Mouse (Mus musculus): ENCODE measurements at regions not wholly inside any gene's neighbourhood (a gene's known extent, or its start where the extent isn't known, plus 50 kb on each side); places are given as distances from the start of the nearest gene placed in this dataset.

DNA sequence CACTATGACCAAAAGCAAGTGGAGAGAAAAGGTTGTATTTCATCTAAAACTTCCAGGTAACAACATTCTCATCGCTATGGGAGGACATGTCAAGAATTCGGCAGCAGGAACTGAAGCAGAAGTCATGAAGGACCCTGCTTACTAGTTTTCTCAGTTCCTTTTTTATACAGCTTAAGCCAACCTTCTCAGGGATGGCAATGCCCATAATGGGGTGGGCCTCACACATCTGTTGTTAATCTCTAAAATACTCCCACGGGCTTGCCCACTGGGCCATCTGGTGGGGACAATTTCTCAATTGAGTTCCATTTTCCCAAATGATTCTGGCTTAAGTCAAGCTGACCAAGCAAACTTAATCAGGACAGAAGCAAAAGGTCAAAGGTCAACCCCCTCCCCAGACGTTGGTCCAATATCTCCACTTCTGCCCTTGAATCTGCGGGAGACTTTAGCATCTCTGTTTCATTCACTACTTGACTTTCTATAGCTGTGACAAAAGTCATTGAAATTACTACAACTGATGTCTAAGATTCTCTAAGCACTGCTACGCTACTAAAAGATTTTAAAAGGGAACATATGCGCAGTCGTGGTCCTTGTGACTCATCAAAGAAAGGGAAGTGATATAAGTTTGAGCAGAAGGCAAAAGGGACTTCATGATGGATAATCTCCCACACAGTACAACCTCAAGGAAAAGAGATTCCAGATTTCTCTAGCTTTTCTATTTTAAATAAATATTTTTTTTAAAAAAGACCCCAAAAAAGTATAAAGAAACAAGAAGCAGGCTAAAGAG, 73.4 kb upstream of the Nphp3 start:
- TF ChIP-seq POLR2A (IDR thresholded peaks at IDR 0.05; ENCODE audit: borderline replicate concordance, low read depth, low read length) (no peak), CTCF (IDR thresholded peaks at IDR 0.05; ENCODE audit: low read depth, low read length) (no peak)
